In the genomic region with DNA sequence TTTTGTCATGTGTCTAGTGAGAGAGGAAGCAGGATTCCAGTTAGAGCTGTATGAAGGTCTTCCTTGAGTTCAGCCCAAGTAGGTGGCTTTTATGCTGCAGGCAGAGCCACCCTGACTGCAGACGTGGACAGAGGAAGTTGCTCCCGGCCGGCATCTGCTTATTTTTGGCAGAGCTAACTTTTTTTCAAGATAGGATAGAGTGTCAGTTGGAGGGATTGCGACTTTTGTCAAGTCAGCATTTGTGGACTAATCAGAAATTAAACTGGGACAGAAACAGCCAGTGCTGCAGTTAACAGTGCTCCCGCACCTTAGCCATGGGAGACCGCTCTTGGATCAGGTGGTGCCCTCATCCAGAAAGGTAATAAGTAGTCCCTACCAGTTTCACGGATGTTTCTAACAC, we compare ENCODE assay signal across 29 mouse cellular contexts. TPM values are rescaled to one million over a fixed set of nuclear protein-coding genes. Genes with fewer than 3 reads are reported as not detected.
DNase-seq lines count a peak whose midpoint lies in the region; ATAC-seq and TF ChIP-seq lines count a peak whose summit lies in the region.
"Had no signal": no experiment of that assay in that cellular context is flagged by ENCODE, and none has a peak within 500 bp of the region (broad histone marks: within the 10 kb centered on the region; RNA-seq: fewer than 3 reads in every experiment).

No protein-coding gene starts in this region.

- no peak for TF ChIP-seq EP300 in lung, postnatal 0 days (IDR thresholded peaks at IDR 0.05)

- no peak overlapping the region for H3K4me2 ChIP-seq in heart, embryonic 12.5 days
- no peak overlapping the region for H3K4me2 ChIP-seq in lung, embryonic 16.5 days (ENCODE audit: low read depth, low read length)
- no peak overlapping the region for H3K4me2 ChIP-seq in lung, postnatal 0 days (replicated peaks; ENCODE audit: low read depth, low read length)
- H3K4me2 ChIP-seq in midbrain, embryonic 14.5 days (ENCODE audit: low read length), result no peak overlapping the region

- in situ Hi-C loops in ES-E14 (cut with MboI; ENCODE audit: low sequenced_read_pairs in 2 of 2, unreplicated experiment in 2 of 2), result no loop called here

- intact Hi-C loops in heart, postnatal 10 days (cut with DNase I), result loop anchor here (5.0 kb wide), 1 partner anchor 95 kb away; no protein-coding TSS in a partner anchor

- no peak for ATAC-seq in heart, embryonic 12.5 days (ENCODE audit: insufficient number of reproducible peaks, low FRiP score)
- peak; percentile 28; the same call in 1 of the 2 replicates for ATAC-seq in lung, embryonic 16.5 days (ENCODE audit: low read depth)
- ATAC-seq in lung, postnatal 0 days, result no peak
- ATAC-seq in midbrain, embryonic 14.5 days (ENCODE audit: low FRiP score, low TSS enrichment), result no peak
- ATAC-seq: activated CD4-positive, CD25-positive, alpha-beta regulatory T cell, adult 4 months; intestine, postnatal 0 days had no signal

- no peak overlapping the region for H3K27ac ChIP-seq in heart, embryonic 10.5 days
- H3K27ac ChIP-seq in heart, embryonic 12.5 days (ENCODE audit: poor library complexity, severe bottlenecking), result no peak overlapping the region
- peak overlapping the region; percentile 17; the same call in 1 of the 2 replicates for H3K27ac ChIP-seq in lung, embryonic 16.5 days (ENCODE audit: low read length)
- no peak overlapping the region for H3K27ac ChIP-seq in lung, postnatal 0 days (ENCODE audit: low read length)
- no peak overlapping the region for H3K27ac ChIP-seq in ES-E14 (ENCODE audit: insufficient read depth, low read depth, low read length, poor library complexity, severe bottlenecking)
- no peak overlapping the region for H3K27ac ChIP-seq in midbrain, embryonic 14.5 days (replicated peaks; ENCODE audit: low read depth, low read length)
- H3K27ac ChIP-seq: embryonic facial prominence, embryonic 12.5 days; embryonic facial prominence, embryonic 15.5 days; gastrocnemius, adult 2 months; hindbrain, embryonic 14.5 days had no signal

- H3K4me3 ChIP-seq in heart, embryonic 10.5 days, result no peak overlapping the region
- no peak overlapping the region for H3K4me3 ChIP-seq in heart, embryonic 12.5 days
- H3K4me3 ChIP-seq in lung, embryonic 16.5 days (ENCODE audit: low read length), result no peak overlapping the region
- no peak overlapping the region for H3K4me3 ChIP-seq in lung, postnatal 0 days (ENCODE audit: low read depth, low read length)
- H3K4me3 ChIP-seq in ES-E14 (ENCODE audit: insufficient read depth in 1 of 2, low read depth in 1 of 2, low read length in 2 of 2, poor library complexity in 1 of 2, severe bottlenecking in 1 of 2), result no peak overlapping the region
- no peak overlapping the region for H3K4me3 ChIP-seq in midbrain, embryonic 14.5 days (replicated peaks; ENCODE audit: low read depth, low read length)
- H3K4me3 ChIP-seq: embryonic facial prominence, embryonic 15.5 days; gastrocnemius, adult 2 months; heart, embryonic 13.5 days had no signal

- H3K27me3 ChIP-seq in heart, embryonic 10.5 days (ENCODE audit: insufficient read depth, poor library complexity, severe bottlenecking), result no peaks in the 10 kb centered on the region
- H3K27me3 ChIP-seq in heart, embryonic 12.5 days (replicated peaks), result no peaks in the 10 kb centered on the region
- H3K27me3 ChIP-seq in lung, embryonic 16.5 days (ENCODE audit: control insufficient read depth, insufficient read depth, low read depth, low read length), result no peaks in the 10 kb centered on the region
- H3K27me3 ChIP-seq in lung, postnatal 0 days (replicated peaks; ENCODE audit: insufficient read depth, low read length), result no peaks in the 10 kb centered on the region
- no peaks in the 10 kb centered on the region for H3K27me3 ChIP-seq in midbrain, embryonic 14.5 days (ENCODE audit: control insufficient read depth, insufficient read depth, low read length)
- H3K27me3 ChIP-seq: embryonic facial prominence, embryonic 12.5 days; embryonic facial prominence, embryonic 15.5 days; heart, embryonic 13.5 days had no signal

- no peaks in the 10 kb centered on the region for H3K36me3 ChIP-seq in heart, embryonic 10.5 days
- H3K36me3 ChIP-seq in heart, embryonic 12.5 days, result no peaks in the 10 kb centered on the region
- H3K36me3 ChIP-seq in lung, embryonic 16.5 days (ENCODE audit: control insufficient read depth, insufficient read depth, low read length), result no peaks in the 10 kb centered on the region
- H3K36me3 ChIP-seq in lung, postnatal 0 days (ENCODE audit: insufficient read depth, low read length), result no peaks in the 10 kb centered on the region
- H3K36me3 ChIP-seq in ES-E14 (ENCODE audit: control insufficient read depth, insufficient read depth, low read length, poor library complexity, severe bottlenecking), result no peaks in the 10 kb centered on the region
- H3K36me3 ChIP-seq in midbrain, embryonic 14.5 days (ENCODE audit: control insufficient read depth, insufficient read depth, low read length), result no peaks in the 10 kb centered on the region
- H3K36me3 ChIP-seq: embryonic facial prominence, embryonic 12.5 days; embryonic facial prominence, embryonic 15.5 days; heart, embryonic 13.5 days had no signal

- TF ChIP-seq CTCF in lung, postnatal 0 days (IDR thresholded peaks at IDR 0.05), result no peak

- no peaks in the 10 kb centered on the region for H3K9me3 ChIP-seq in heart, embryonic 10.5 days
- H3K9me3 ChIP-seq in heart, embryonic 12.5 days (replicated peaks), result no peaks in the 10 kb centered on the region
- no peaks in the 10 kb centered on the region for H3K9me3 ChIP-seq in lung, embryonic 16.5 days (ENCODE audit: control insufficient read depth, low read length)
- no peaks in the 10 kb centered on the region for H3K9me3 ChIP-seq in lung, postnatal 0 days (ENCODE audit: low read length)
- no peaks in the 10 kb centered on the region for H3K9me3 ChIP-seq in ES-E14 (ENCODE audit: control insufficient read depth, insufficient read depth, low read depth, low read length)
- H3K9me3 ChIP-seq in midbrain, embryonic 14.5 days (ENCODE audit: control insufficient read depth, low read length), result no peaks in the 10 kb centered on the region
- H3K9me3 ChIP-seq: embryonic facial prominence, embryonic 12.5 days; embryonic facial prominence, embryonic 15.5 days; heart, embryonic 13.5 days had no signal

- peak; percentile 38 for DNase-seq in heart, embryonic 10.5 days (ENCODE audit: low spot score)
- DNase-seq in heart, postnatal 10 days, result peak; percentile 20 to 22
- no peak for DNase-seq in heart, adult 8-10 months (ENCODE audit: low spot score)
- no peak for DNase-seq in lung, postnatal 0 days (ENCODE audit: low spot score)
- DNase-seq in ES-E14 (ENCODE audit: low read depth, low spot score), result no peak
- no peak for DNase-seq in midbrain, embryonic 14.5 days
- DNase-seq: adrenal gland, adult 8-10 months; B cell, adult 2 months; cerebellum, adult 9-10 months; forebrain, postnatal 0 days; gastrocnemius, adult 2 months; kidney, adult 2 months had no signal

- H3K4me1 ChIP-seq in heart, embryonic 10.5 days, result peaks cover 10% of the 10 kb centered on the region
- peaks cover 11% of the 10 kb centered on the region for H3K4me1 ChIP-seq in heart, embryonic 12.5 days (replicated peaks)
- H3K4me1 ChIP-seq in lung, embryonic 16.5 days (replicated peaks; ENCODE audit: control insufficient read depth, insufficient read depth, low read length), result no peaks in the 10 kb centered on the region; the same call in 1 of the 2 replicates
- H3K4me1 ChIP-seq in lung, postnatal 0 days (ENCODE audit: insufficient read depth, low read depth, low read length), result no peaks in the 10 kb centered on the region; the same call in 1 of the 2 replicates
- no peaks in the 10 kb centered on the region; a peak in 1 of 4 replicates for H3K4me1 ChIP-seq in ES-E14 (ENCODE audit: control insufficient read depth in 2 of 2, insufficient read depth in 2 of 2, low read length in 2 of 2, poor library complexity in 1 of 2)
- H3K4me1 ChIP-seq in midbrain, embryonic 14.5 days (ENCODE audit: control insufficient read depth, insufficient read depth, low read length), result peaks cover 3% of the 10 kb centered on the region; the same call in 1 of the 2 replicates

- no peak overlapping the region for H3K9ac ChIP-seq in heart, embryonic 12.5 days
- H3K9ac ChIP-seq in lung, embryonic 16.5 days (ENCODE audit: low read length), result no peak overlapping the region
- no peak overlapping the region for H3K9ac ChIP-seq in lung, postnatal 0 days (replicated peaks; ENCODE audit: low read depth)
- H3K9ac ChIP-seq in ES-E14 (ENCODE audit: insufficient read depth, low read depth, low read length, poor library complexity, severe bottlenecking), result no peak overlapping the region
- no peak overlapping the region for H3K9ac ChIP-seq in midbrain, embryonic 14.5 days (replicated peaks; ENCODE audit: low read length)
- H3K9ac ChIP-seq: embryonic facial prominence, embryonic 12.5 days; embryonic facial prominence, embryonic 15.5 days; forebrain, postnatal 0 days; heart, embryonic 13.5 days; hindbrain, embryonic 14.5 days had no signal

- 61% methylated on average over 7 of the region's 7 CpGs for WGBS in heart, embryonic 10.5 days
- WGBS in heart, embryonic 12.5 days, result 48% methylated on average over 7 of the region's 7 CpGs
- WGBS in lung, embryonic 16.5 days, result 40% methylated on average over 7 of the region's 7 CpGs
- 47% methylated on average over 7 of the region's 7 CpGs for WGBS in lung, postnatal 0 days
- 88% methylated on average over 7 of the region's 7 CpGs for WGBS in midbrain, embryonic 14.5 days

TF ChIP-seq in ES-E14, 5 proteins besides CTCF, POLR2A, EP300 and RAD21:
- TF ChIP-seq MAFK (IDR thresholded peaks at IDR 0.05; ENCODE audit: insufficient read depth, low read depth, low read length) (peak; percentile 73), ZC3H11A (IDR thresholded peaks at IDR 0.05; ENCODE audit: borderline replicate concordance, low read depth, low read length) (no peak), ZNF384 (IDR thresholded peaks at IDR 0.05; ENCODE audit: low read depth, low read length) (no peak), CHD2 (IDR thresholded peaks at IDR 0.05; ENCODE audit: low read depth, low read length) (no peak)

RNA-seq across cellular contexts. Expression of a gene that starts 12.6 kb away (rescaled TPM):
- polyA plus RNA-seq in heart, embryonic 10.5 days (2016; fragmentation: Nextera tagmentation; extraction: Ambion mirVana), result not detected in 2 replicates
- polyA plus RNA-seq in heart, embryonic 12.5 days (2016; fragmentation: Nextera tagmentation; extraction: Ambion mirVana), result not detected in 2 replicates
- not detected for total RNA-seq in heart, postnatal 10 days (2021)
- not detected for total RNA-seq in heart, adult 8-10 months (2022)
- polyA plus RNA-seq in lung, embryonic 16.5 days (2015; fragmentation: Nextera tagmentation; extraction: Ambion mirVana), result not detected in 2 replicates
- polyA plus RNA-seq in lung, postnatal 0 days (2015; fragmentation: Nextera tagmentation; extraction: Ambion mirVana), result not detected in 2 replicates
- 0.09 and 0.16 TPM in 2 replicates for total RNA-seq in ES-E14 (2012; rRNA removed)
- polyA plus RNA-seq in midbrain, embryonic 14.5 days (2014; fragmentation: Nextera tagmentation; extraction: Ambion mirVana), result 0.08 and 0.11 TPM in 2 replicates
- total RNA-seq: adrenal gland, adult 8-10 months; adrenal gland, postnatal 25 days; common myeloid progenitor, adult 5-6 weeks; forebrain, postnatal 0 days; gastrocnemius, adult 2 months; gastrocnemius, postnatal 14 days; gastrocnemius, postnatal 4 days; heart, postnatal 14 days had no signal
- polyA plus RNA-seq: activated CD4-positive, CD25-positive, alpha-beta regulatory T cell, adult 4 months; brain, embryonic 14.5 days; embryonic facial prominence, embryonic 12.5 days; embryonic facial prominence, embryonic 15.5 days; forebrain, embryonic 14.5 days; forebrain, postnatal 0 days; heart, embryonic 13.5 days; hindbrain, embryonic 11.5 days; hindbrain, embryonic 14.5 days; intestine, embryonic 14.5 days; intestine, postnatal 0 days; kidney, adult 2 months had no signal

Comparison
In these comparisons a context has a peak if more than half of its experiments do, and no peak if none do; other contexts are left out.
1. DNase-seq: peak in heart, embryonic 10.5 days (single experiment) and heart, postnatal 10 days (2 of 2); none in heart, adult 8-10 months (single experiment), lung, postnatal 0 days (single experiment), ES-E14 (single experiment) and midbrain, embryonic 14.5 days (single experiment).